Mouse (Mus musculus): ENCODE data around the gene Ccdc189.

GRCm38 (mm10) chr7:127572895-127573471, 15.4 kb downstream of the Ccdc189 start, which contains the start of gene Phkg2:
- TF ChIP-seq POLR2A (IDR thresholded peaks at IDR 0.05; ENCODE audit: borderline replicate concordance, control insufficient read depth, low read depth, low read length) (no peak; the same call in 1 of the 2 replicates), CTCF (IDR thresholded peaks at IDR 0.05; ENCODE audit: control insufficient read depth, insufficient read depth, low read length) (no peak)
